Mouse (Mus musculus): ENCODE data around the gene Gm10643. TPM values are rescaled to one million over a fixed set of nuclear protein-coding genes. Genes with fewer than 3 reads are reported as not detected.
A peak's percentile ranks its signal among the peaks of the same experiment; 100 is the strongest.

The Gm10643 gene
- polyA plus RNA-seq, 2 experiments, result 2.1 to 2.2 TPM

- no peaks in the 10 kb centered on the region for H3K9me3 ChIP-seq (ENCODE audit: control insufficient read depth, low read length)
- H3K4me1 ChIP-seq (ENCODE audit: control insufficient read depth, insufficient read depth, low read length), result no peaks in the 10 kb centered on the region
- H3K27ac ChIP-seq (replicated peaks; ENCODE audit: low read depth, low read length), result no peak overlapping the region
- TF ChIP-seq POLR2A (IDR thresholded peaks at IDR 0.05; ENCODE audit: borderline replicate concordance, extremely low read depth, insufficient read depth, insufficient read length), result no peak
- 74% methylated on average over 9 of the region's 9 CpGs for WGBS
- peaks cover 82% of the 10 kb centered on the region for H3K36me3 ChIP-seq (ENCODE audit: control insufficient read depth, insufficient read depth, low read length)
- H3K27me3 ChIP-seq (ENCODE audit: control insufficient read depth, insufficient read depth, low read length), result no peaks in the 10 kb centered on the region
- H3K4me3 ChIP-seq (replicated peaks; ENCODE audit: low read length), result no peak overlapping the region
- no peak overlapping the region for H3K9ac ChIP-seq (ENCODE audit: low read depth, low read length, severe bottlenecking)
- ATAC-seq (ENCODE audit: low FRiP score, low read depth) (no peak), DNase-seq (ENCODE audit: low spot score) (no peak)
- no peak overlapping the region for H3K4me2 ChIP-seq (replicated peaks; ENCODE audit: low read depth, low read length, severe bottlenecking)
Observed at GRCm38 (mm10) chr8:84089277-84089676, 24.3 kb upstream of the Gm10643 start.

- Histone ChIP-seq H3K27me3 (ENCODE audit: control insufficient read depth, insufficient read depth, low read length) (no peaks in the 10 kb centered on the region), H3K27ac (replicated peaks; ENCODE audit: low read depth, low read length) (no peak overlapping the region), H3K4me2 (replicated peaks; ENCODE audit: low read depth, low read length, severe bottlenecking) (no peak overlapping the region), H3K9me3 (ENCODE audit: control insufficient read depth, low read length) (no peaks in the 10 kb centered on the region), H3K4me1 (ENCODE audit: control insufficient read depth, insufficient read depth, low read length) (no peaks in the 10 kb centered on the region), H3K4me3 (replicated peaks; ENCODE audit: low read length) (no peak overlapping the region), H3K36me3 (ENCODE audit: control insufficient read depth, insufficient read depth, low read length) (peaks cover 85% of the 10 kb centered on the region), H3K9ac (ENCODE audit: low read depth, low read length, severe bottlenecking) (no peak overlapping the region)
- ATAC-seq (ENCODE audit: low FRiP score, low read depth) (no peak), DNase-seq (ENCODE audit: low spot score) (no peak)
- TF ChIP-seq POLR2A (IDR thresholded peaks at IDR 0.05; ENCODE audit: borderline replicate concordance, extremely low read depth, insufficient read depth, insufficient read length), result no peak
- 94% methylated on average over 14 of the region's 14 CpGs for WGBS
Observed at GRCm38 (mm10) chr8:84087821-84088220, 22.9 kb upstream of the Gm10643 start.

DNA sequence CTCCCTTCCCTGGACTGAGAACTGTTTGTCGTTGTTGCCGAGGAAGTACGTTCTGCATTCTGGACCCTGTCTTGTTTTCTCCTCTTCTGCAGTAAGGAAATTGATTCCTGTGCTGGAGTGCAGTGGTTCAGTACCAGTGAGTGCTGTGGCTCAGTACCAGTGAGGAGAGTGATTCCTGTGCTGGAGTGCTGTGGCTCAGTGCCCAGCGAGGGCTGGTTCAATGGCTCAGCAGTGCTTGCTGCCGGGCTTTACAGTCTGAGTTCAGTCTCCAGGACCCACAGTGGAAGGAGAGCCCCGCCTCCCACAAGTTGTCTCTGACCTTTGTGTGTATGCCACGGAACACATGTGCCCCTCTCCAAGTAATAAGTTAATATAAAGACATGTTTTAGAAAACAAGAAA lies 22.2 kb upstream of the Gm10643 start:
- DNase-seq (ENCODE audit: low spot score), result no peak
- Histone ChIP-seq H3K9ac (ENCODE audit: low read depth, low read length, severe bottlenecking) (no peak overlapping the region), H3K36me3 (ENCODE audit: control insufficient read depth, insufficient read depth, low read length) (peaks cover 85% of the 10 kb centered on the region), H3K27me3 (ENCODE audit: control insufficient read depth, insufficient read depth, low read length) (no peaks in the 10 kb centered on the region), H3K4me3 (replicated peaks; ENCODE audit: low read length) (no peak overlapping the region), H3K4me1 (ENCODE audit: control insufficient read depth, insufficient read depth, low read length) (no peaks in the 10 kb centered on the region), H3K27ac (replicated peaks; ENCODE audit: low read depth, low read length) (no peak overlapping the region), H3K9me3 (ENCODE audit: control insufficient read depth, low read length) (no peaks in the 10 kb centered on the region), H3K4me2 (replicated peaks; ENCODE audit: low read depth, low read length, severe bottlenecking) (no peak overlapping the region)
- WGBS, result 90% methylated on average over 7 of the region's 7 CpGs
- no peak for ATAC-seq (ENCODE audit: low FRiP score, low read depth)
- no peak for TF ChIP-seq POLR2A (IDR thresholded peaks at IDR 0.05; ENCODE audit: borderline replicate concordance, extremely low read depth, insufficient read depth, insufficient read length)

DNA sequence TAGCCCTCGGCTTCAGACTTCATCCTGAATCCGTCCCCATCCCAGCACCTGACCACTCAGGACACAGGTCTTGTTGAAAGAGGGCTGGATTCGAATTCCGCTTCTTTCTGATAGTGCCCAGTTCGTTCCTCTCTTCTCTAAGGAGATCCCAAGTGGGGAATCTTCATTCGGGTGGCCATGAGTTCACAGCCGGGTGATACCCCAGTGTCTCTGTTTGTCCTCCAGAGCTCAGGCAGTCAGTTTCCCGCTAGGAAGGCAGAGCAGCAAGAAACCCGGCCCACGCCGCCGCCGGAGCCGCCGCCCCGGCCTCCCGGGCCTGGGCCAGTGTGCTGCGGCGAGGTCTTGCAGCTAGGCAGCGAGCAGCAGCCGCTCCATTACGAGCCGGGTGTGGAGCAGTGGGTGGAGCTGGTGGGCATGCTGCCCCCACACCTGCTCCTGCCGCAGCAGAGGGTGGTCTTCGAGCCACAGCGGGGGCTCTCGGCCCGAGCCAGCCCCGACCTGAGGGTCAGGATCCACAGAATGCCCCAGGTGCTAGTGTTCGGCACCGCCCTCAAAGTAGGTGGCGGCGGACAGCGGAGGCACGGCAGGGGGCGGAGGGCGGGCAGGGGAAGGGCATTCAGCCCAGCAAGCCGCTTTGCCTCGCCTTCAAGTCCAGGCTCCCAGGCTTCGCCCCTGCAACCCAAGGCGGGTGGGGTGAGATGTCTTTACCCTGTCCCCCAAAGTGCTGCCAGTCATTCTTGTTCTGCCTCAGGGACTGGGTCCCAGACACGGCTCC lies 19.6 kb upstream of the Gm10643 start:
- no peaks in the 10 kb centered on the region for H3K9me3 ChIP-seq (ENCODE audit: control insufficient read depth, low read length)
- DNase-seq (ENCODE audit: low spot score) (no peak), ATAC-seq (ENCODE audit: low FRiP score, low read depth) (peak; percentile 19; the same call in 1 of the 2 replicates)
- peaks cover 87% of the 10 kb centered on the region for H3K36me3 ChIP-seq (ENCODE audit: control insufficient read depth, insufficient read depth, low read length)
- peak overlapping the region; percentile 18; the same call in 1 of the 2 replicates for H3K4me2 ChIP-seq (replicated peaks; ENCODE audit: low read depth, low read length, severe bottlenecking)
- TF ChIP-seq POLR2A (IDR thresholded peaks at IDR 0.05; ENCODE audit: borderline replicate concordance, extremely low read depth, insufficient read depth, insufficient read length), result no peak
- H3K27ac ChIP-seq (replicated peaks; ENCODE audit: low read depth, low read length), result no peak overlapping the region
- H3K9ac ChIP-seq (ENCODE audit: low read depth, low read length, severe bottlenecking), result peak overlapping the region; percentile 4; the same call in 1 of the 2 replicates
- no peaks in the 10 kb centered on the region for H3K4me1 ChIP-seq (ENCODE audit: control insufficient read depth, insufficient read depth, low read length)
- H3K4me3 ChIP-seq (replicated peaks; ENCODE audit: low read length), result no peak overlapping the region
- H3K27me3 ChIP-seq (ENCODE audit: control insufficient read depth, insufficient read depth, low read length), result no peaks in the 10 kb centered on the region
- WGBS, result 32% methylated on average over 40 of the region's 42 CpGs

DNA sequence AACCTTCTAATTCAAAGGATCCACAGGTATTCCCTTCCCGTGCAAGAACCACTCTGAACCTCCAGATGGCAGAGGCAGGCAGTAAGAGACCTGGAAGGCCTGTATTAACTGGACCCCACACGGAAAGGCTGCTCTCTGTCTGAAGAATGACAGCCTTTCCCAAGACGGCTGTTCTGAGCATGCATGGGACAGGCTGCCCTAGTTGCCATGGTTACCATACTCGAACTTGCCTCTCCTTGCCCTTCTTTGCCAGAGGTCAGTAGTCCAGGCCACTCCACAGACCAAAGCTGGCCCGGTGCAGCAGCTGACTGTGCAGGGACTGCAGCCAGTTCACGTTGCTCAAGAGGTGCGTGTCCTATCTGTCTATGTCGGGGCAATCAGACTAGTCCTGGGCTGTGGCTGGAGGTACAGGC lies 18.9 kb upstream of the Gm10643 start:
- ATAC-seq (ENCODE audit: low FRiP score, low read depth), result no peak
- no peak overlapping the region for H3K4me2 ChIP-seq (replicated peaks; ENCODE audit: low read depth, low read length, severe bottlenecking)
- DNase-seq (ENCODE audit: low spot score), result no peak
- no peaks in the 10 kb centered on the region for H3K9me3 ChIP-seq (ENCODE audit: control insufficient read depth, low read length)
- no peak overlapping the region for H3K27ac ChIP-seq (replicated peaks; ENCODE audit: low read depth, low read length)
- H3K36me3 ChIP-seq (ENCODE audit: control insufficient read depth, insufficient read depth, low read length), result peaks cover 80% of the 10 kb centered on the region
- 32% methylated on average over 8 of the region's 8 CpGs for WGBS
- no peaks in the 10 kb centered on the region for H3K27me3 ChIP-seq (ENCODE audit: control insufficient read depth, insufficient read depth, low read length)
- no peaks in the 10 kb centered on the region for H3K4me1 ChIP-seq (ENCODE audit: control insufficient read depth, insufficient read depth, low read length)
- no peak for TF ChIP-seq POLR2A (IDR thresholded peaks at IDR 0.05; ENCODE audit: borderline replicate concordance, extremely low read depth, insufficient read depth, insufficient read length)
- no peak overlapping the region for H3K9ac ChIP-seq (ENCODE audit: low read depth, low read length, severe bottlenecking)
- H3K4me3 ChIP-seq (replicated peaks; ENCODE audit: low read length), result no peak overlapping the region

Measured in limb, embryonic 14.5 days (tissue).